In the genomic region with DNA sequence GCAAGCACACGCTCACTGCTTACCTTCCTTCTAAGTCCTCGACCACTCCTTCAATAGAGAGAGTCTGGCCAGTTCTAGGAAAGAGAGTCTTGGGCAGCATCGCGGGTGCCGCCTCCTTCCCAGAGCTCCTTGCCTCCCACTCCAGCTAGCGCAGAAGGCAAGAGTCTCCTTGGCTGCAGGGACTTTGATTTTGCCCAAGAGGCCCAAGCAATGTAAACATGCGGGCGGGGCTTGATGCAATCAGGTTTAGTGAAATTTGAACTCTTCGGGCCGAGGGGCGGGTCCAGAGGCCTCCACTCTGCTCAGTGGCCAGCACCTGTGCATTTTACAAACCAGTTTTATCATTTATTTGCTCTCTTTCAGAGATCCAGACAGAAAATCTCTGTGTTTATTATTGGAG, we compare ENCODE assay signal across 11 mouse cellular contexts.
DNase-seq lines count a peak whose midpoint lies in the region; ATAC-seq lines count a peak whose summit lies in the region.
"Had no signal": no experiment of that assay in that cellular context is flagged by ENCODE, and none has a peak within 500 bp of the region (broad histone marks: within the 10 kb centered on the region; RNA-seq: fewer than 3 reads in every experiment).

No protein-coding gene starts in this region.

- H3K4me1 ChIP-seq in embryonic facial prominence, embryonic 11.5 days (ENCODE audit: control insufficient read depth, insufficient read depth, low read length): no peaks in the 10 kb centered on the region
- peaks cover 3% of the 10 kb centered on the region; the same call in 1 of the 2 replicates for H3K4me1 ChIP-seq in limb, embryonic 11.5 days (ENCODE audit: control insufficient read depth, insufficient read depth, low read length)
- 0 out of 2 replicates have a peak, but pooled peaks cover 4% of the 10 kb centered on the region for H3K4me1 ChIP-seq in hindbrain, embryonic 13.5 days (replicated peaks)

- H3K9ac ChIP-seq in embryonic facial prominence, embryonic 11.5 days (replicated peaks; ENCODE audit: low read length): no peak overlapping the region
- no peak overlapping the region for H3K9ac ChIP-seq in limb, embryonic 11.5 days (ENCODE audit: low read length)
- no peak overlapping the region for H3K9ac ChIP-seq in hindbrain, embryonic 13.5 days
- H3K9ac ChIP-seq: hindbrain, embryonic 14.5 days had no signal

- no peak overlapping the region for H3K27ac ChIP-seq in embryonic facial prominence, embryonic 11.5 days (replicated peaks; ENCODE audit: low read depth, low read length)
- H3K27ac ChIP-seq in limb, embryonic 11.5 days (replicated peaks; ENCODE audit: low read depth, low read length): no peak overlapping the region
- H3K27ac ChIP-seq in hindbrain, embryonic 13.5 days: no peak overlapping the region
- H3K27ac ChIP-seq: hindbrain, embryonic 14.5 days had no signal

- no peak overlapping the region for H3K4me3 ChIP-seq in embryonic facial prominence, embryonic 11.5 days (ENCODE audit: low read depth, low read length)
- H3K4me3 ChIP-seq in limb, embryonic 11.5 days (ENCODE audit: low read depth, low read length): no peak overlapping the region
- H3K4me3 ChIP-seq in hindbrain, embryonic 13.5 days: no peak overlapping the region

- ATAC-seq in embryonic facial prominence, embryonic 11.5 days (replicated peaks; ENCODE audit: insufficient number of reproducible peaks, low FRiP score, low TSS enrichment, low read depth): peak; percentile 73
- ATAC-seq in limb, embryonic 11.5 days (ENCODE audit: insufficient number of reproducible peaks, low FRiP score, low TSS enrichment, low read depth): peak; percentile 39; the same call in 1 of the 2 replicates
- no peak for ATAC-seq in megakaryocyte progenitor cell, adult 5-6 weeks (replicated peaks; ENCODE audit: poor library complexity)
- ATAC-seq in hindbrain, embryonic 13.5 days (ENCODE audit: low FRiP score): no peak
- ATAC-seq: forebrain, embryonic 16.5 days had no signal

- no peaks in the 10 kb centered on the region for H3K36me3 ChIP-seq in embryonic facial prominence, embryonic 11.5 days (replicated peaks; ENCODE audit: control insufficient read depth, insufficient read depth, low read depth, low read length)
- peaks cover 16% of the 10 kb centered on the region for H3K36me3 ChIP-seq in limb, embryonic 11.5 days (ENCODE audit: control insufficient read depth, insufficient read depth, low read length)
- H3K36me3 ChIP-seq in hindbrain, embryonic 13.5 days: no peaks in the 10 kb centered on the region

- WGBS in embryonic facial prominence, embryonic 11.5 days: 29% methylated on average over 11 of the region's 11 CpGs
- WGBS in limb, embryonic 11.5 days: 21% methylated on average over 11 of the region's 11 CpGs
- WGBS in hindbrain, embryonic 13.5 days: 47% methylated on average over 11 of the region's 11 CpGs

- no peaks in the 10 kb centered on the region for H3K9me3 ChIP-seq in embryonic facial prominence, embryonic 11.5 days (replicated peaks; ENCODE audit: control insufficient read depth, low read length)
- H3K9me3 ChIP-seq in limb, embryonic 11.5 days (ENCODE audit: control insufficient read depth, low read length): no peaks in the 10 kb centered on the region
- no peaks in the 10 kb centered on the region for H3K9me3 ChIP-seq in hindbrain, embryonic 13.5 days

- DNase-seq in R1 (ENCODE audit: low read depth, low spot score): peak; percentile 48
- DNase-seq in embryonic facial prominence, embryonic 11.5 days (ENCODE audit: low spot score): peak; percentile 54
- peak; percentile 38 for DNase-seq in limb, embryonic 11.5 days (ENCODE audit: low spot score)
- DNase-seq in lung, postnatal 14 days: peak; percentile 75
- DNase-seq in gastrocnemius, postnatal 4 days (ENCODE audit: low spot score in 2 of 2): no peak
- DNase-seq in cerebellum, adult 9-10 months: no peak

- H3K27me3 ChIP-seq in embryonic facial prominence, embryonic 11.5 days (ENCODE audit: control insufficient read depth, insufficient read depth, low read length): no peaks in the 10 kb centered on the region
- no peaks in the 10 kb centered on the region for H3K27me3 ChIP-seq in limb, embryonic 11.5 days (ENCODE audit: control insufficient read depth, insufficient read depth, low read length)
- H3K27me3 ChIP-seq in hindbrain, embryonic 13.5 days: no peaks in the 10 kb centered on the region

- H3K4me2 ChIP-seq in embryonic facial prominence, embryonic 11.5 days (ENCODE audit: low read depth, low read length): no peak overlapping the region
- no peak overlapping the region for H3K4me2 ChIP-seq in limb, embryonic 11.5 days (ENCODE audit: low read depth, severe bottlenecking)
- H3K4me2 ChIP-seq in hindbrain, embryonic 13.5 days: no peak overlapping the region
- H3K4me2 ChIP-seq: hindbrain, embryonic 14.5 days; midbrain, embryonic 11.5 days had no signal

Comparison
In these comparisons a context has a peak if more than half of its experiments do, and no peak if none do; other contexts are left out.
1. DNase-seq: peak in R1 (single experiment), embryonic facial prominence, embryonic 11.5 days (single experiment), limb, embryonic 11.5 days (single experiment) and lung, postnatal 14 days (single experiment); none in gastrocnemius, postnatal 4 days (0 of 2) and cerebellum, adult 9-10 months (single experiment).
2. ATAC-seq: peak in embryonic facial prominence, embryonic 11.5 days (single experiment) and limb, embryonic 11.5 days (single experiment); none in megakaryocyte progenitor cell, adult 5-6 weeks (single experiment) and hindbrain, embryonic 13.5 days (single experiment).